In the genomic region with DNA sequence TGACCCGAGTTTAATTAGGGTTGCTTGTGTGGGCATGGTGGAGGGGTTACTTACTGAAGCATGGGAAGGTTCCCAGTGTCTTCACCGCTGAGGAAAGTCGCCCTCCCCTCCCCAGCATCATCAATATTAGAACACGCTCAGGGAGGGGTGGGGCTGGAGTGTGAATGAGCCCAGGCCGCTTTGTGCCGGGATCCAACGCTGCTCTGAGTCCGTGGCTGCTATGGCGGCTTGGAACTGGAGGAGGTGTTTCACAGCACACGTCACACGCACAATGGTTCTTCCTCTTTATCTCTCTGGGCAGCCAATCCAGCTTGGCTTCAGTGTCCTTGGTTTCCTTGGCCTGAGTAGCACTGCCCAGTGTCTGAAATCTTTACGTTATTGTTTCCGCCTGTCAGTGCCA, we compare ENCODE assay signal across 13 mouse cellular contexts. TPM values are rescaled to one million over a fixed set of nuclear protein-coding genes. Genes with fewer than 3 reads are reported as not detected.
DNase-seq lines count a peak whose midpoint lies in the region; ATAC-seq lines count a peak whose summit lies in the region.
"Had no signal": no experiment of that assay in that cellular context is flagged by ENCODE, and none has a peak within 500 bp of the region (broad histone marks: within the 10 kb centered on the region; RNA-seq: fewer than 3 reads in every experiment).

No protein-coding gene starts in this region.

- DNase-seq in heart, adult 11 months, result peak; percentile 69
- no peak for DNase-seq in heart, postnatal 14 days
- peak; percentile 44 for DNase-seq in midbrain, embryonic 14.5 days
- DNase-seq in midbrain, embryonic 10.5 days (ENCODE audit: low spot score), result no peak
- DNase-seq in heart, postnatal 10 days, result no peak
- no peak for DNase-seq in layer of hippocampus, adult 9-11 months
- DNase-seq: cerebellum, adult 9-11 months; heart, adult 2 months; liver; lung, postnatal 10 days had no signal

- intact Hi-C loops in heart, postnatal 14 days (cut with DNase I), result no loop called here
- intact Hi-C loops in heart, postnatal 10 days (cut with DNase I), result no loop called here

- H3K4me1 ChIP-seq in midbrain, embryonic 14.5 days (ENCODE audit: control insufficient read depth, insufficient read depth, low read length), result peaks cover 2% of the 10 kb centered on the region; the same call in 1 of the 2 replicates
- peaks cover 6% of the 10 kb centered on the region; the same call in 1 of the 2 replicates for H3K4me1 ChIP-seq in midbrain, embryonic 10.5 days
- H3K4me1 ChIP-seq in hindbrain, embryonic 16.5 days (ENCODE audit: control insufficient read depth, insufficient read depth, low read depth, low read length), result peaks cover 3% of the 10 kb centered on the region; the same call in 1 of the 2 replicates

- no peaks in the 10 kb centered on the region for H3K27me3 ChIP-seq in midbrain, embryonic 14.5 days (ENCODE audit: control insufficient read depth, insufficient read depth, low read length)
- no peaks in the 10 kb centered on the region for H3K27me3 ChIP-seq in midbrain, embryonic 10.5 days (ENCODE audit: low read depth, poor library complexity, severe bottlenecking)
- no peaks in the 10 kb centered on the region for H3K27me3 ChIP-seq in hindbrain, embryonic 16.5 days (replicated peaks; ENCODE audit: control insufficient read depth, insufficient read depth, low read length)

- peak overlapping the region; percentile 27 for H3K27ac ChIP-seq in midbrain, embryonic 14.5 days (replicated peaks; ENCODE audit: low read depth, low read length)
- H3K27ac ChIP-seq in midbrain, embryonic 10.5 days (replicated peaks), result no peak overlapping the region
- no peak overlapping the region for H3K27ac ChIP-seq in hindbrain, embryonic 16.5 days (ENCODE audit: low read depth, low read length)
- H3K27ac ChIP-seq: heart, adult 2 months had no signal

- H3K4me2 ChIP-seq in midbrain, embryonic 14.5 days (ENCODE audit: low read length), result peak overlapping the region; percentile 7; the same call in 1 of the 2 replicates
- H3K4me2 ChIP-seq in hindbrain, embryonic 16.5 days (ENCODE audit: low read length), result peak overlapping the region; percentile 35

- 0 out of 2 replicates have a peak, but pooled peaks cover 3% of the 10 kb centered on the region for H3K36me3 ChIP-seq in midbrain, embryonic 14.5 days (ENCODE audit: control insufficient read depth, insufficient read depth, low read length)
- peaks cover 14% of the 10 kb centered on the region for H3K36me3 ChIP-seq in midbrain, embryonic 10.5 days
- peaks cover 9% of the 10 kb centered on the region for H3K36me3 ChIP-seq in hindbrain, embryonic 16.5 days (ENCODE audit: control insufficient read depth, insufficient read depth, low read length)

- 0 out of 2 replicates have a peak, but pooled peaks cover 4% of the 10 kb centered on the region for H3K9me3 ChIP-seq in midbrain, embryonic 14.5 days (ENCODE audit: control insufficient read depth, low read length)
- H3K9me3 ChIP-seq in midbrain, embryonic 10.5 days (replicated peaks), result peaks cover 16% of the 10 kb centered on the region
- H3K9me3 ChIP-seq in hindbrain, embryonic 16.5 days (ENCODE audit: control insufficient read depth, low read length), result peaks cover 14% of the 10 kb centered on the region

- H3K9ac ChIP-seq in midbrain, embryonic 14.5 days (replicated peaks; ENCODE audit: low read length), result no peak overlapping the region
- H3K9ac ChIP-seq in hindbrain, embryonic 16.5 days (ENCODE audit: low read depth, low read length), result no peak overlapping the region

- WGBS in midbrain, embryonic 14.5 days, result 45% methylated on average over 13 of the region's 13 CpGs
- WGBS in midbrain, embryonic 10.5 days, result 73% methylated on average over 13 of the region's 13 CpGs
- WGBS in hindbrain, embryonic 16.5 days, result 39% methylated on average over 13 of the region's 13 CpGs

- no peak for ATAC-seq in midbrain, embryonic 14.5 days (ENCODE audit: low FRiP score, low TSS enrichment)
- 0 out of 2 replicates have a peak, but pooled peaks have one; percentile 37 for ATAC-seq in hindbrain, embryonic 16.5 days
- ATAC-seq: intestine, postnatal 0 days had no signal

- H3K4me3 ChIP-seq in midbrain, embryonic 14.5 days (replicated peaks; ENCODE audit: low read depth, low read length), result no peak overlapping the region
- H3K4me3 ChIP-seq in midbrain, embryonic 10.5 days, result no peak overlapping the region
- no peak overlapping the region for H3K4me3 ChIP-seq in hindbrain, embryonic 16.5 days (ENCODE audit: low read length)
- H3K4me3 ChIP-seq: erythroblast, embryonic 14.5 days; heart, adult 2 months had no signal

RNA-seq across cellular contexts. Expression of gene Scn8a, which starts 22.3 kb away (rescaled TPM):
- total RNA-seq in heart, postnatal 14 days (2021), result under 1 TPM; 0.48 to 0.76 TPM
- polyA plus RNA-seq in midbrain, embryonic 14.5 days (2014; fragmentation: Nextera tagmentation; extraction: Ambion mirVana), result 19.0 and 21.1 TPM in 2 replicates
- polyA plus RNA-seq in midbrain, embryonic 10.5 days (2016; fragmentation: Nextera tagmentation; extraction: Ambion mirVana), result 10.6 and 12.3 TPM in 2 replicates
- 11.6 and 20.0 TPM in 2 replicates for polyA plus RNA-seq in hindbrain, embryonic 16.5 days (2015; fragmentation: Nextera tagmentation; extraction: Ambion mirVana)
- under 1 TPM; 0.35 to 0.72 TPM for total RNA-seq in heart, postnatal 10 days (2021)
- polyA plus RNA-seq: erythroblast, embryonic 14.5 days; heart, adult 2 months had no signal

Comparison
In these comparisons a context has a peak if more than half of its experiments do, and no peak if none do; other contexts are left out.
1. DNase-seq: peak in heart, adult 11 months (single experiment) and midbrain, embryonic 14.5 days (single experiment); none in heart, postnatal 14 days (0 of 2), midbrain, embryonic 10.5 days (single experiment), heart, postnatal 10 days (0 of 2) and layer of hippocampus, adult 9-11 months (single experiment).